Mouse (Mus musculus): ENCODE results near the gene Nr1h3. TPM values are rescaled to one million over a fixed set of nuclear protein-coding genes. Genes with fewer than 3 reads are reported as not detected.

The Nr1h3 gene
- polyA plus RNA-seq, 1 experiment: 38.8 TPM

DNA sequence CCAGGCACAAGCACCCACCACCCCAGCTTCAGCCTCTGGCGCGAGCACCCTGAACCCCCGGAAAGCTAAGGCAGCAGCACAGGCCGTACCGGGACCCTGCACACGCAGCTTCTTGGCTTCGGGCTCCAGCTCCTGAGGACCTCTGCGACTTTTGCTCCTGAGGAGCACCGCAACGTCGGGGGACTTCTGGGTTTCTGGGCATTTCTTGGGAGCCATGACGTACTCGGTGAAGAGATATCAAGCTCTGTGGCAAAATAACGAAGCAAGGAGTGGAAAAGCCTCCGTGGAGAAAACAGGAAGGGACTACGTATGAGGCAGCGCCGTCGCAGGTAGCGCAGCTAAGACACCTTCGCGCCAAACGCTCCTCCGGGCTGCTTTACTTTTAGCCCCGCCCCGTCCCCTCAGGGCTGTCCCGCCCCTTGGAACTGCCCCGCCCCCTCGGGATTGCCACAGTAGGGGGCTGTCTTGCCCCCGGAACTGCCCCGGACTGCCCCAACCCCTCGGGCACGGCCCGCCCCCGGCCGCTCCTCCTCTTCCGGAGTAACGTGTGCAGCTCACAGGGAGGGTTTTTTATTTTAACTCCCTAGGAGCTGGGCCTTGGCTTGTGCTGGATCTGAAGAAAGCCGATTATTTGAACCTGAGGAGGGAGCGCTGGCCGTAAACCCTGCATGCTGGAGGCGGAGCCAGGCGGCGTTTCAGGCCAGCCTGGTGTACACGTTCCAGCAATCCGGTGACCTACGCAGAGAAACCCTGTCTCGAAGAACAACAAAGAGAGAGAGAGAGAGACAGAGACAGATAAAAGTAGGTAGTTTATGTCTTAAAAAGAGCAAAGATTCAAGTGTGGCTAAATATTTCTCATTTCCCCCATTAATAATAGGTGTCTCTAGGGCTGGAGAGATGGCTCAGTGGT lies 34.2 kb upstream of the Nr1h3 start, which contains the start of gene Ddb2:
Gene Ddb2 (minus strand): TSS at position 382 of the 910 bp plus-strand sequence.
- Histone ChIP-seq H3K27ac (ENCODE audit: control insufficient read depth, insufficient read depth, low read length) (peak within 1 kb of the TSS; percentile 87), H3K4me3 (ENCODE audit: control insufficient read depth, insufficient read depth, low read length) (peak within 1 kb of the TSS; percentile 65), H3K36me3 (ENCODE audit: control insufficient read depth, insufficient read depth, low read length) (peaks cover 9% of the 10 kb centered on the region; the same call in 1 of the 2 replicates), H3K27me3 (ENCODE audit: control insufficient read depth, insufficient read depth, low read length) (no peaks in the 10 kb centered on the region), H3K4me1 (replicated peaks; ENCODE audit: control insufficient read depth, insufficient read depth, low read length) (peaks cover 3% of the 10 kb centered on the region; the same call in 1 of the 2 replicates)
- peak; percentile 90 for DNase-seq
- WGBS: under 1% methylated on average over 48 of the region's 48 CpGs
- TF ChIP-seq POLR2A (IDR thresholded peaks at IDR 0.05; ENCODE audit: control insufficient read depth, extremely low read depth, insufficient read depth, low read length, poor library complexity) (peak; percentile 70; the same call in 1 of the 2 replicates), CTCF (IDR thresholded peaks at IDR 0.05; ENCODE audit: borderline replicate concordance, control insufficient read depth, extremely low read depth, insufficient read depth, low read length, poor library complexity) (no peak)

DNA sequence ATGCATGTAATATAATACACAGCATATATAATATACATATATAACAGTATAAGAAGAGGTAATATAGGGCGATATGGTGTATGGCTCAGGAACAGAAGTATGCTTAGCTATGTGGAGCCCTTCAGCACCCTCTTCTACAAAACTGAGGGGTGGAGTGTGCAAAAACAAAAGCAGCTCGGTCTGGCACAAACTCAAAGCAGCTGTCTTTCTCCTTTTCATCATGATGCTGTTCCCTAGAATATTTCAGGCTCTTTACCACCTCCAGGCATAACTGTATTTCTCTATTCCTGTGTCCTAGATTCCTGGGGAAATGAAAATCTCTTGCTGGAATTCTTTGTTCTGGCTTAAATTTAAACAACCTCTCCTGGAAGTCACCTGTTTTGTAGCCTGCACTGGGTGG lies 27.1 kb upstream of the Nr1h3 start:
- 87% methylated on average over 2 of the region's 2 CpGs for WGBS

DNA sequence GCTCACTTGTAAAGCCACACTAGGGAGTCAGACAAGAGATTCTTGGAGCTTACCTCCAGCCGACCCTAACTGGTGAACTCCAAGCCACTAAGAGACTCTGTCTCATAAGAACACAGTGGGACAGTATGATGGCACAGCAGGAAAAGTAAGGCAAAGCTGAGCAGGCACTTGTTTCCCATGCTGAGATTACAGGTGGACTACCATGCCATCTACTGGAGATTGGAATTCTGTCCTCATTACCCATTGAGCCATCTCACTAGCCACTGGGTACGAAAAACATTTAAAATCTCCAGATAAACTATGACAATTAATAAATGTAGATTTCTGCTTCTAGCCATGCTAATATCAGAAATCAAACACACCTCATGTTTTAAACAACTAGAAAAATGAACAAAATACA lies 21.0 kb upstream of the Nr1h3 start:
- DNase-seq: no peak
- Histone ChIP-seq H3K27me3 (ENCODE audit: control insufficient read depth, insufficient read depth, low read length) (no peaks in the 10 kb centered on the region), H3K36me3 (ENCODE audit: control insufficient read depth, insufficient read depth, low read length) (peaks cover 6% of the 10 kb centered on the region; the same call in 1 of the 2 replicates), H3K4me1 (replicated peaks; ENCODE audit: control insufficient read depth, insufficient read depth, low read length) (no peaks in the 10 kb centered on the region; the same call in 1 of the 2 replicates), H3K4me3 (ENCODE audit: control insufficient read depth, insufficient read depth, low read length) (no peak overlapping the region), H3K27ac (ENCODE audit: control insufficient read depth, insufficient read depth, low read length) (no peak overlapping the region)
- TF ChIP-seq POLR2A (IDR thresholded peaks at IDR 0.05; ENCODE audit: control insufficient read depth, extremely low read depth, insufficient read depth, low read length, poor library complexity): no peak
- TF ChIP-seq CTCF (IDR thresholded peaks at IDR 0.05; ENCODE audit: borderline replicate concordance, control insufficient read depth, extremely low read depth, insufficient read depth, low read length, poor library complexity): no peak
- 96% methylated on average over 2 of the region's 2 CpGs for WGBS

More for the DNA sequence above, 27.1 kb upstream of the Nr1h3 start:
- Histone ChIP-seq H3K4me1 (replicated peaks; ENCODE audit: control insufficient read depth, insufficient read depth, low read length) (no peaks in the 10 kb centered on the region), H3K36me3 (ENCODE audit: control insufficient read depth, insufficient read depth, low read length) (peaks cover 15% of the 10 kb centered on the region; the same call in 1 of the 2 replicates), H3K27ac (ENCODE audit: control insufficient read depth, insufficient read depth, low read length) (no peak overlapping the region), H3K4me3 (ENCODE audit: control insufficient read depth, insufficient read depth, low read length) (no peak overlapping the region), H3K27me3 (ENCODE audit: control insufficient read depth, insufficient read depth, low read length) (no peaks in the 10 kb centered on the region)
- DNase-seq: no peak
- TF ChIP-seq CTCF (IDR thresholded peaks at IDR 0.05; ENCODE audit: borderline replicate concordance, control insufficient read depth, extremely low read depth, insufficient read depth, low read length, poor library complexity) (no peak), POLR2A (IDR thresholded peaks at IDR 0.05; ENCODE audit: control insufficient read depth, extremely low read depth, insufficient read depth, low read length, poor library complexity) (no peak)

DNA sequence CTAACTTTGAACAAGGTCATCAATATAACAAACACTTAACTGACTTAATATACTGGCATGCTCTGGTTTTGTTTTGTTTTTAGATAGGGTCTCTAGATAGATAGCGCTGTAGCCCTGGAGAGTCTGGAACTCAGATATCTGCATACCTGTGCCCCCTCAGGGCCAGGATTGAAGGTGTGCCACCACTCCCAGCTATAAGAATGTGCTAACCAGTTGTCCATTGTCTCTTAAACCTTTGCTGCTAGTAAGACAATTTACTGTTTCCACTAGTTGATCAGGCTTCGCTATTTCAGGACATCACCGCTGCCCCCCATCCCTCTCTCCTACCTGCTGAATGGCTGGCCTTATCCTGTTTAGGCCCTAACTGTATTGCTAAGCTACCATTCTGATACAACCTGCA lies 17.9 kb upstream of the Nr1h3 start:
- H3K4me1 ChIP-seq (replicated peaks; ENCODE audit: control insufficient read depth, insufficient read depth, low read length): peaks cover 11% of the 10 kb centered on the region
- 100% methylated on average over 3 of the region's 3 CpGs for WGBS
- no peak overlapping the region for H3K4me3 ChIP-seq (ENCODE audit: control insufficient read depth, insufficient read depth, low read length)
- H3K36me3 ChIP-seq (ENCODE audit: control insufficient read depth, insufficient read depth, low read length): no peaks in the 10 kb centered on the region
- TF ChIP-seq POLR2A (IDR thresholded peaks at IDR 0.05; ENCODE audit: control insufficient read depth, extremely low read depth, insufficient read depth, low read length, poor library complexity) (no peak), CTCF (IDR thresholded peaks at IDR 0.05; ENCODE audit: borderline replicate concordance, control insufficient read depth, extremely low read depth, insufficient read depth, low read length, poor library complexity) (no peak)
- no peak for DNase-seq
- no peak overlapping the region for H3K27ac ChIP-seq (ENCODE audit: control insufficient read depth, insufficient read depth, low read length)
- H3K27me3 ChIP-seq (ENCODE audit: control insufficient read depth, insufficient read depth, low read length): no peaks in the 10 kb centered on the region

DNA sequence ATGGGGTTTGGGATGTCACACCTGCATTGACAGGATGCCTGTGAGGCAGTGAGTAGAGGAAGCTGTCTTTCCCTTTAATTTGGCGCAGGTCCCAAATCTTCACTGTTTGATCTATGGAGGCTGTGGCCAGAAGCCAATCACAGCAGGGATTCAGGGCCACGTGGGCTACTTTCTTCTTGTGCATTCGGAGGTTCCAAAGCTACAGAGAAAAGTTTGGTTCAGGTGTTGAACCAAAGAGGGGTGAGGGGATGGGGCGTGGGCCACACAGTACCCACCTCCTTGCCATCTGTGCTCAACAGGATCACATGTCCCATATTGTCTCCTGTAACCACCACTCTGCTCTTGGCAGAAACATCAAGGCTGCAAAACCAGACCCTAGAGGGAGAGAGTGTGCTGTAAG lies 14.4 kb upstream of the Nr1h3 start:
- TF ChIP-seq CTCF (IDR thresholded peaks at IDR 0.05; ENCODE audit: borderline replicate concordance, control insufficient read depth, extremely low read depth, insufficient read depth, low read length, poor library complexity) (no peak), POLR2A (IDR thresholded peaks at IDR 0.05; ENCODE audit: control insufficient read depth, extremely low read depth, insufficient read depth, low read length, poor library complexity) (no peak)
- Histone ChIP-seq H3K4me3 (ENCODE audit: control insufficient read depth, insufficient read depth, low read length) (no peak overlapping the region), H3K36me3 (ENCODE audit: control insufficient read depth, insufficient read depth, low read length) (peaks cover 8% of the 10 kb centered on the region; the same call in 1 of the 2 replicates), H3K27ac (ENCODE audit: control insufficient read depth, insufficient read depth, low read length) (peak overlapping the region; percentile 73), H3K27me3 (ENCODE audit: control insufficient read depth, insufficient read depth, low read length) (no peaks in the 10 kb centered on the region), H3K4me1 (replicated peaks; ENCODE audit: control insufficient read depth, insufficient read depth, low read length) (peaks cover 11% of the 10 kb centered on the region)
- peak; percentile 76 for DNase-seq
- 11% methylated on average over 4 of the region's 4 CpGs for WGBS

DNA sequence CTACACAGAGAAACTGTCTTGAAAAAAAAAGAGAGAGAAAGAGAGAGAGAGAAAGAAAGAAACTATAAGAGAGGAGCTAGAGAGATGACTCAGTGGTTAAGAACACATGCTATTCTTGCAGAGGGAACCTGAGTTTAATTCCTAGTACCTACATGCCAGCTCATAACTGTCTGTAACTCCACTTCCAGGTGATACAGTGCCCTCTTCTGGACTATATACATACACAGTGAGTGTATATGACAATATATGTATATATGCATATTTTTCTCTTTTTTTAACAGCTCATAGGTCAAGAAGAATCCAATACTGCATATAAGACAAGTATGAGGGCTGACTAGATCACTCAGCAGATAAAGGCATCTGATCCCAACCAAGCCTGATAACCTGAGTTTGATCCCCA lies 10.7 kb upstream of the Nr1h3 start:
- no peak overlapping the region for H3K27ac ChIP-seq (ENCODE audit: control insufficient read depth, insufficient read depth, low read length)
- DNase-seq: no peak
- H3K4me3 ChIP-seq (ENCODE audit: control insufficient read depth, insufficient read depth, low read length): no peak overlapping the region
- H3K36me3 ChIP-seq (ENCODE audit: control insufficient read depth, insufficient read depth, low read length): peaks cover 43% of the 10 kb centered on the region
- TF ChIP-seq CTCF (IDR thresholded peaks at IDR 0.05; ENCODE audit: borderline replicate concordance, control insufficient read depth, extremely low read depth, insufficient read depth, low read length, poor library complexity) (no peak), POLR2A (IDR thresholded peaks at IDR 0.05; ENCODE audit: control insufficient read depth, extremely low read depth, insufficient read depth, low read length, poor library complexity) (no peak)
- peaks cover 11% of the 10 kb centered on the region for H3K4me1 ChIP-seq (replicated peaks; ENCODE audit: control insufficient read depth, insufficient read depth, low read length)
- no peaks in the 10 kb centered on the region for H3K27me3 ChIP-seq (ENCODE audit: control insufficient read depth, insufficient read depth, low read length)
